Mouse (Mus musculus) G1E (cell line): Measurements from ENCODE around the gene Plod1. TPM values are rescaled to one million over a fixed set of nuclear protein-coding genes. Genes with fewer than 3 reads are reported as not detected.

Experiments
- ATAC-seq: 2 replicates; pipeline ENCODE4 v1.8.0; 2016; ENCODE audit warnings: mild to moderate bottlenecking; ENCODE audit not compliant: insufficient number of reproducible peaks, poor library complexity, low FRiP score, severe bottlenecking; ENCODE audit errors: extremely low read depth
- DNase-seq: peaks from one replicate; pipeline ENCODE4 v3.0.0; 2012; ENCODE audit warnings: low spot score
- H3K27me3 ChIP-seq: 2 replicates; pipeline ENCODE4 v1.6.1; 2012; ENCODE audit warnings: mild to moderate bottlenecking, low read length, inconsistent platforms; ENCODE audit not compliant: insufficient read depth
- H3K36me3 ChIP-seq: replicated peaks from 2 replicates; pipeline ENCODE3; 2012; ENCODE audit warnings: mild to moderate bottlenecking, inconsistent platforms
- H3K4me1 ChIP-seq: 2 replicates; pipeline ENCODE4 v1.6.1; 2012; ENCODE audit warnings: low read depth, low read length, inconsistent platforms, mixed read lengths; ENCODE audit not compliant: insufficient read depth
- H3K4me3 ChIP-seq: 2 replicates; pipeline ENCODE4 v1.5.1; 2012; ENCODE audit warnings: low read depth, mild to moderate bottlenecking, inconsistent platforms, low read length, moderate library complexity, mixed read lengths
- H3K9me3 ChIP-seq: replicated peaks from 2 replicates; pipeline ENCODE4 v1.6.1; 2012; ENCODE audit warnings: inconsistent platforms
- CTCF ChIP-seq: IDR thresholded peaks from 2 replicates; pipeline ENCODE4 v1.5.1; 2012; ENCODE audit warnings: low read depth, low read length, inconsistent platforms, mixed read lengths
- GATA1 ChIP-seq: IDR thresholded peaks from 2 replicates; pipeline ENCODE4 v1.6.1; 2012; ENCODE audit warnings: borderline replicate concordance, low read length, inconsistent platforms, mixed read lengths
- GATA2 ChIP-seq: IDR thresholded peaks from 2 replicates; pipeline ENCODE4 v1.6.1; 2012; ENCODE audit warnings: low read depth, low read length, inconsistent platforms, borderline replicate concordance
- POLR2AphosphoS5 ChIP-seq: IDR thresholded peaks from 2 replicates; pipeline ENCODE4 v1.6.1; 2012; ENCODE audit warnings: low read depth, low read length, inconsistent platforms; ENCODE audit not compliant: insufficient replicate concordance
- TAL1 ChIP-seq: conservative IDR thresholded peaks from 2 replicates; pipeline ENCODE4 v1.6.1; 2012; ENCODE audit warnings: low read depth, low read length, inconsistent platforms, mixed read lengths
- polyA plus RNA-seq: library from polyadenylated mRNA; stranded (reverse); fragments of >175 nt; gene quantifications from 2 replicates; pipeline ENCODE4 v1.2.3, GENCODE M21; 2012
- total RNA-seq, 2 experiments: library from RNA; stranded (forward) in 1 of 2; stranded (reverse) in 1 of 2; fragments of 200-1000 nt in 1 of 2; fragments of >200 nt in 1 of 2; fragmentation: Nextera tagmentation in 1 of 2; gene quantifications; 2 replicates each; pipeline ENCODE4 v1.2.3; 2014 to 2017

Plod1 gene
- total and polyA plus RNA-seq, 3 experiments, result 0.90 to 4.6 (median 2.3) TPM

DNA sequence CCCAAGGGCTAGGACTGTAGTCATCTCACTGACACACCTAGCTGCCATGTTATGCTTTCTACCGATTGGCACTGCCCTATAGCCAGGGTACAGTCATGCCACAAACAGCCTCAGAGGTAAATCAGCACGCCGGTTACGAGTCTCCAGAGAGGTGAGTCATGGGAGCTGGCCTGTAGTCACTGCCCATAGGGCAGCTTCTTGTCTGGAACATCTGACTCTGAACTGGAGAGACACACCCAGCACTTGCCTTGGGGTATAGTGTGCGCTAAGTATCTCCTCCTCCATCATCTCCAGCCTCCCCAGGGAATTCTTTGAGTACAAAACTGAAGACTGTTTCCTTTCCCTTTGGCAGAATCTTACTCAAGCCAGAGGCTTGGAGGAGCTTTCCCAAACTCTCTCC, 30.3 kb downstream of the Plod1 start:
- DNase-seq, result no peak
- no peaks in the 10 kb centered on the region for H3K9me3 ChIP-seq

DNA sequence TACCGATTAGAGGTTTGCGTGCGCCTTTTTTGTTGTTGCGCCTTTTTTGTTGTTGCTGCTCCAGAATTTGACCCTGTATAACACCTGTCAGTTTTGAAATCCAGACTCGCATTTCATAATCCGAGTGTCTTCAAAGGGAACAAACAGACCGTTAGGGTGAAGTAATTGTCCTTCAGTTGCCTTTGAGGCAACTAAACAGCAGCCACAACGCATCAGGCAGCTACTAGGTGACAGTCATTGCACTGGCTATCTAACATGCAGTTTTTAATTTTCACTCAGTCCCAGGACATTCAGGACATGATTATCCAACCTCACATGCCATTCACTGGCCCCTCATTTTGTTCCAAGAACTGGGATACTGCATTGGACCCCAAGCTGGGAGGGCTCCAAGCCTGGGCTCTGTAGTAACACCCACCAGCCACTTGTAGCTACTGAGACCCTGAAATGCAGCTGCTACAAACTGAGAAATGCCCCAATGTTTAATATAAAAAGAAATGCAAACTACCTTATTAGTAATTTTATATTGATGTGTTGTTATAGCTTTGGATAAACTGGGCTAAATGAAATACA, 31.4 kb downstream of the Plod1 start:
- Histone ChIP-seq H3K27me3 (peaks cover 13% of the 10 kb centered on the region), H3K4me3 (peak overlapping the region; percentile 94), H3K36me3 (peaks cover 33% of the 10 kb centered on the region), H3K9me3 (no peaks in the 10 kb centered on the region), H3K4me1 (peaks cover 18% of the 10 kb centered on the region)
- DNase-seq (peak; percentile 8), ATAC-seq (no peak)
- TF ChIP-seq POLR2AphosphoS5 (no peak), CTCF (no peak), TAL1 (no peak), GATA2 (no peak), GATA1 (no peak)

More for the DNA sequence above, 30.3 kb downstream of the Plod1 start:
- TF ChIP-seq GATA2, result no peak
- no peak for TF ChIP-seq CTCF
- no peak for TF ChIP-seq GATA1
- Histone ChIP-seq H3K4me1 (peaks cover 18% of the 10 kb centered on the region), H3K36me3 (peaks cover 22% of the 10 kb centered on the region), H3K27me3 (peaks cover 21% of the 10 kb centered on the region), H3K4me3 (no peak overlapping the region)
- ATAC-seq, result no peak

DNA sequence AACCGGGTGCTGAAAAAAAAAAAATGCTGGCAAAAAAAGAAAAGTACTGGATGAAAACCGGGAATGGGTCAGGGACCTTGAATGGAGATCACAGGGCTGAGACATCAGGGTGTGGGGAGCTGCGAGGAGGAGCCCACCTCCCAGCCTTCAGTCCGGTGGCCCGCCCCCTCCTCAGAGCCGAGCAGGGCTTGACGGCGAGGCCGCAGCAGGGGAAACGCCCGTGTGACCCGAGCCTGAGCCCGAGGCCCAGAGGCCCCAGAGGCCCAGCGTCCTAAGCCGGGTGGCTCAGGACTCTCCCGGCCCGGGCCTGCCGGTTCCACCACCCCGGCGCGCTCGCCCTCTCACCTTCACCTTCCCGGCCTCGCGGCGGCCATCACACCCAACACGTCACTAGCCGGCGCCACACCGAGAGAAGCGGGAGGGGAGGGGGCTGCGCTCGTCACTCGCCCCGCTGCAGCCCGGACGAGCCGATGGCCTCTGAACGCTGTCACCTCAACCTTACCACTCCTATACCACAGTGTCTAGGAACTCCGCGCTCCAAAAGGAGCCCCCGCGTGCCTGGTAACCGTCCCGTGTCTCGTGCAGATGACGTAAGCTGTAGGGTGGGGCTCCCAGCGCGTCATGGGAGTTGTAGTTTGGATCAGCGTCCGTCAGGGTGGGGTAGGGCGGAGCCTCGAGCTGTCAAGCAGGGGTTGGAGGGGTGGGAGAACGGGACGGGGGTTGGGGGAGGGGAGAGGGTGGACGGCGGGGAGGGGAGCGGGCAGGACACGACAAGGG, 32.1 kb downstream of the Plod1 start, which contains the start of gene Mfn2:
Mfn2 (minus strand) TSS at position 392 of the 777 bp plus-strand sequence.
- H3K4me1 ChIP-seq, result peaks cover 18% of the 10 kb centered on the region
- DNase-seq (peak; percentile 93), ATAC-seq (peak; percentile 95)
- peak within 1 kb of the TSS; percentile 94 for H3K4me3 ChIP-seq
- TF ChIP-seq GATA1 (no peak), CTCF (no peak), TAL1 (no peak), GATA2 (no peak), POLR2AphosphoS5 (no peak)
- H3K9me3 ChIP-seq, result no peaks in the 10 kb centered on the region
- H3K36me3 ChIP-seq, result peaks cover 39% of the 10 kb centered on the region
- H3K27me3 ChIP-seq, result peaks cover 7% of the 10 kb centered on the region; the same call in 1 of the 2 replicates

DNA sequence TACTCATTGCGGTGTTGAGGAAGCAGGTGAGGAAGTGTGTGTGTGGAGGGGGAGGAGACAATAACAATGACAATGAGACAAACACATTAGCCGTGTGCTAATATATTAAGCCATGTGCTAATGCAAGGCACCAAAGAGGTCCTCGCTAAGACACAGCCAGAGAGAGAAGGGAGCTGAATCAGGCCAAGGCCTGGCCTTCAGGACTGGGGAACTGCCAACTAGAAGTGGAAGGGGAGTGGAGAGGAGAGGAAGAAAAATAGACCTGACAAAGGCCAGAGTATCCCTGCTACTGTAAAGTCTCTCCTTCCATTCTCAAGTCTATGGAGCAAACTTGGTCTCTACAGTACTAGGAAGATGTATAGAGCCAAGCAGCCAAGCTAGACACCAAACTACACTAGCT, 33.0 kb downstream of the Plod1 start:
- Histone ChIP-seq H3K4me3 (peak overlapping the region; percentile 94), H3K4me1 (peaks cover 18% of the 10 kb centered on the region), H3K36me3 (peaks cover 48% of the 10 kb centered on the region), H3K9me3 (no peaks in the 10 kb centered on the region), H3K27me3 (0 out of 2 replicates have a peak, but pooled peaks cover under 1% of the 10 kb centered on the region)
- DNase-seq (peak; percentile 5), ATAC-seq (no peak)
- TF ChIP-seq TAL1, result no peak
- TF ChIP-seq GATA2, result no peak
- TF ChIP-seq POLR2AphosphoS5, result no peak
- no peak for TF ChIP-seq GATA1
- TF ChIP-seq CTCF, result no peak

DNA sequence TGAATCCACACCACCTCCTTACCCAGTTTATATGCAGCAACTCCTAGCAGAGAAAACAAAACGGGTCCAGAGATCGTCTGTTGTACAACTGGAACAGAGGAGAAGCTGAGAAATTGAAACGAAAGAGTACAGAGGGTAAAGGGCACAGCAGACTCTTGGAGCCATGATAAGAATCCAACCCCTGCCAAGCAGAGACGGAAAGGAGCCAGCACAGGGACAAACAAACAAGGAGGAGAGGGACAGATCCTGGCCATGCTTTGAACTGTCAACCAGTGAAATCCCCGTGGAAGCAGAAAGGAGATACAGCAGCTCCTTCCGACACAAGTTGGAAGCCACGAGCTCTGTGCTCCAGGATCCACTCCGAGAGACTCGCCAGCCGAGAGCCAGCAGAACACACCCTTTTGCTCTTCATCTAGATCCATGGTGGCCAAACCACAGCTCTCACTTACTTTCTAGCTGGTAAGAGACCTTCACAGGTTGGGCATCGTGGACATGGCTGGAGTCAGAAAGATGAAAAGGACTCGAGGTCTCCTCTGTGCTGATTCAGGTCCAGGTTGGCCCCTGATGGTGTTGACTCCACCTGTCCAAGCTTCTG, 33.6 kb downstream of the Plod1 start:
- H3K36me3 ChIP-seq, result peaks cover 54% of the 10 kb centered on the region
- H3K27me3 ChIP-seq, result no peaks in the 10 kb centered on the region
- DNase-seq (no peak), ATAC-seq (no peak)
- TF ChIP-seq GATA2 (no peak), TAL1 (no peak), POLR2AphosphoS5 (no peak), GATA1 (no peak), CTCF (no peak)
- peaks cover 18% of the 10 kb centered on the region for H3K4me1 ChIP-seq
- no peak overlapping the region; the same call in 1 of the 2 replicates for H3K4me3 ChIP-seq
- no peaks in the 10 kb centered on the region for H3K9me3 ChIP-seq

DNA sequence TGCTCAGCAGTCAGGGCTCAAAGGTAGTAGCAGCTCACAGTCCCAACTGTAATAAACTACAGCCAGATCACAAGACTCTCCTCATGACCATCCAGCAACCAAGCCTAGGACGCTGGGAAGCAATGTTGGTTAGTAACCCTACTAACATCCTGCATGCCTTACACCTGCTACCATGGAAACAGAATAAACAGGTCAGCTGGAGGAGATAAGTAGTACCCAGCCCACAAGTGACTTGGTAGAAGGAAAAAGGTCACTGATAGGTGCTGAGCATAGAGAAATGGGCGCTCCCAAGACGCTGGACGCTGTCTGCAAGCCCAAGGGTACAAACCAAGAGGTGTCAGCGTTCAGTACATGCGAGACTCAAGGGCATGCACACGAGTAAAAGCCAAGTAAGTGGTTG, 36.1 kb downstream of the Plod1 start:
- Histone ChIP-seq H3K9me3 (no peaks in the 10 kb centered on the region), H3K27me3 (no peaks in the 10 kb centered on the region), H3K4me1 (peaks cover 18% of the 10 kb centered on the region), H3K36me3 (peaks cover 80% of the 10 kb centered on the region), H3K4me3 (no peak overlapping the region)
- TF ChIP-seq GATA2 (no peak), GATA1 (no peak), POLR2AphosphoS5 (no peak), CTCF (no peak), TAL1 (no peak)
- DNase-seq, result no peak
- no peak for ATAC-seq
